Mouse (Mus musculus): ENCODE results near the gene Ncf2.

- no peak for TF ChIP-seq CTCF (IDR thresholded peaks at IDR 0.05; ENCODE audit: extremely low read depth, insufficient read depth, insufficient read length, insufficient replicate concordance)
- no peak for TF ChIP-seq POLR2A (IDR thresholded peaks at IDR 0.05; ENCODE audit: low read depth, low read length)
Measured at GRCm38 (mm10) chr1:152817027-152817769, 17.2 kb downstream of the Ncf2 start.
